Mouse (Mus musculus) liver, embryonic 11.5 days (tissue): Measurements from ENCODE around the gene Arhgef28. TPM values are rescaled to one million over a fixed set of nuclear protein-coding genes. Genes with fewer than 3 reads are reported as not detected.

Source experiments
- ATAC-seq: fragments of 200-750 bp; cut with Nextera tagmentation; replicated peaks from 2 replicates; pipeline ENCODE4 v1.8.0; 2017; ENCODE audit warnings: moderate number of reproducible peaks, mild to moderate bottlenecking, moderate TSS enrichment, moderate library complexity; ENCODE audit not compliant: low FRiP score
- DNase-seq: peaks from one replicate; pipeline ENCODE4 v3.0.0-alpha.2; 2017; ENCODE audit warnings: low spot score
- H3K27ac ChIP-seq: fragments of 300-500 bp; sonication (generic); 2 replicates; pipeline ENCODE4 v1.5.1; 2014; ENCODE audit warnings: mild to moderate bottlenecking, low read depth, low read length, control low read depth
- H3K27me3 ChIP-seq: fragments of 300-500 bp; sonication (generic); replicated peaks from 2 replicates; pipeline ENCODE4 v1.6.1; 2014; ENCODE audit warnings: low read length, mixed read lengths; ENCODE audit not compliant: control insufficient read depth, insufficient read depth
- H3K36me3 ChIP-seq: fragments of 300-500 bp; sonication (generic); 2 replicates; pipeline ENCODE4 v1.6.1; 2014; ENCODE audit warnings: mild to moderate bottlenecking, low read length, moderate library complexity, mixed read lengths; ENCODE audit not compliant: control insufficient read depth, insufficient read depth
- H3K4me1 ChIP-seq: fragments of 300-500 bp; sonication (generic); replicated peaks from 2 replicates; pipeline ENCODE4 v1.6.1; 2014; ENCODE audit warnings: low read length, mixed read lengths; ENCODE audit not compliant: control insufficient read depth, insufficient read depth
- H3K4me2 ChIP-seq: fragments of 300-500 bp; sonication (generic); 2 replicates; pipeline ENCODE4 v1.6.1; 2014; ENCODE audit warnings: mild to moderate bottlenecking, control low read depth, moderate library complexity
- H3K4me3 ChIP-seq: fragments of 300-500 bp; sonication (generic); 2 replicates; pipeline ENCODE4 v1.5.1; 2014; ENCODE audit warnings: low read depth, low read length, control low read depth
- H3K9ac ChIP-seq: fragments of 300-500 bp; sonication (generic); 2 replicates; pipeline ENCODE4 v1.6.1; 2014; ENCODE audit warnings: low read depth, low read length, control low read depth
- H3K9me3 ChIP-seq: fragments of 300-500 bp; sonication (generic); 2 replicates; pipeline ENCODE4 v1.6.1; 2016; ENCODE audit warnings: low read length, inconsistent platforms, mixed read lengths; ENCODE audit not compliant: control insufficient read depth
- WGBS: fragments of 180-500 bp; shearing (Covaris S2); extraction: QIAGEN DNeasy Blood & Tissue Kit; methylation state at CpG from one replicate; pipeline ENCODE4 v1.1.7; 2014; 5-methylcytosine and 5-hydroxymethylcytosine counted together
- polyA plus RNA-seq: library from polyadenylated mRNA; unstranded; fragments of >200 nt; fragmentation: Nextera tagmentation; extraction: Ambion mirVana; gene quantifications from 2 replicates; pipeline ENCODE4 v1.2.1, GENCODE M21; 2014

The Arhgef28 gene
- polyA plus RNA-seq, 1 experiment from 2014 or later = 2.7 TPM

DNA sequence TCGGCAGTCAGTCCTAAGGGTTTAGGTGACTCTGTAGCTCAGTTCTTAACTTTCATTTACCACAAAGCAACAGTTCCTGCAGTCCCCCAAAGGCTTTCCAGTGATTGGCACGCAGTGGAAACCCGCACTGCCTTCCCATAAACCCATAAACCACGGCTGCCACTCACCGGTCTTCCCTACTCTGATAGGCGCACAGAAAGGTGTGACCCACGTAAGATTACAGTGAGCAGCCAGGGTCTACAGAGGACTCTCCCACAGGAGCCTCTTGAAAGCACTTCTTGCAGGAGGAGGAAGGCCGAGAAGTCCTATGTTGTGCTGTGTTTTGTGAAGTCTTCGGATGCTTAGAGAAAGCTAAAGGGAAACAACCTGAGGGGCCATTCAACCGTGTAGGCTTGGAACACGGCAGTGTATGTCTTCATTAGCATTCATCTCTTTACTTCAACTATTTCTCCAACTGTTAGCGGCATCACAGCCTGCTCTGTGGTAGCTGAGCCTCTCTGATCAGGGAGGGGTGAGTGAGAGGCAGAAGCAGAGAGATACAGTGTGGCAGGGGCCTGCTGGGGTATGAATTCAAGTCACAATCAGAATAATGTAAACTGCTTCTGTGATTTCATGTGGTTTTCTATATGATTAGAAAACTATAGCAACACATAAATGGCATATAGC, 189.2 kb downstream of the Arhgef28 start:
- H3K4me2 ChIP-seq = peak overlapping the region; percentile 66
- 29% methylated on average over 12 of the region's 12 CpGs for WGBS
- no peak overlapping the region for H3K27ac ChIP-seq
- H3K27me3 ChIP-seq = peaks cover 13% of the 10 kb centered on the region
- no peaks in the 10 kb centered on the region for H3K4me1 ChIP-seq
- ATAC-seq = no peak
- H3K9ac ChIP-seq = peak overlapping the region; percentile 25; the same call in 1 of the 2 replicates
- H3K4me3 ChIP-seq = peak overlapping the region; percentile 41
- no peaks in the 10 kb centered on the region for H3K36me3 ChIP-seq
- no peak for DNase-seq
- no peaks in the 10 kb centered on the region for H3K9me3 ChIP-seq

DNA sequence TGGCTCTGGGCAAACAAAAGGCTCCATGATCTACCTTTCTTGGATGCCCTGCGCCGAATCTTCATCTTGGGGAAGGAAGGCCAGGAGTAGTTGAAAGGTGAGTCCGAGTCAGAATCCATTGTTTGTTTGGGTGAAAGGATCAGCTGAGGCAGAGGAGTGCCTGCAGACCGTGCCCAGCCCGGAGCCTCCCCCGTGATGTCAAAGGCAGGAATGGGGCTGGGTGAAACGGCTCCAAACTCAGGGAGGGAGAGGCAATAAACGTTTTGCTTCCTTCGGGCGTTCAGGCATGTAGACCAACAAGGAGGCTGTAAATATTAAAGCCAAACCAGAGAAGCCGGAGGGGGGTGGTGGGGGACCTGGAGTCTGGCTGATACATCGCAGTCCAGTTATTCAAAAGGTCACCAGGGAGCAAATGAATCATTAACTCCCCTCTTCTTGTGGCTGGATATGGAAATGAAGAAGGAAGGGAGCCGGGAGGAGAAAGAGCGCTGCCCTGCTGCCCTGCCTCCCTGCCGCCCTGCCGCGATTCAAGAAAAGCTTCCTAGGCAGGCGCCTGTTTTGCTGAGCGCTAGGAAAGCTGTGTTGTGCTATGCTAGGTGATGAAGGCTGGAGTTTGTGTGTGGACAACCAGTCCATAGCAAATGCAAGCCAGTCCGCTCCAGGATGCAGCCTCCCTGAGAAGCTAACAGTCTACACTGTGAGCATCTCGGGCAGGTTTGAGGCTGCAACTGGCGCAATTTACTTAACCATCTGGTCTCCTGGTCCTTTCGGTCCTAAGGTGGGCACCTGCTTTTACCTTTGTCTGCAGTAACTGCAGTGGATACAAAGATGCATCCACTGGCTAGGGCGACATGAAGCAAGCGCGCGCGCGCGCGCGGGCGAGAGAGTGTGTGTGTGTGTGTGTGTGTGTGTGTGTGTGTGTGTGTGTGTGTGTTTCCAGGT, 190.0 kb downstream of the Arhgef28 start:
- DNase-seq (peak; percentile 46), ATAC-seq (no peak)
- Histone ChIP-seq H3K9ac (peak overlapping the region; percentile 25; the same call in 1 of the 2 replicates), H3K4me1 (no peaks in the 10 kb centered on the region), H3K4me2 (peak overlapping the region; percentile 66), H3K36me3 (no peaks in the 10 kb centered on the region), H3K27ac (peak overlapping the region; percentile 43; the same call in 1 of the 2 replicates), H3K27me3 (peaks cover 13% of the 10 kb centered on the region), H3K4me3 (peak overlapping the region; percentile 41), H3K9me3 (no peaks in the 10 kb centered on the region)
- WGBS = 15% methylated on average over 33 of the region's 33 CpGs

DNA sequence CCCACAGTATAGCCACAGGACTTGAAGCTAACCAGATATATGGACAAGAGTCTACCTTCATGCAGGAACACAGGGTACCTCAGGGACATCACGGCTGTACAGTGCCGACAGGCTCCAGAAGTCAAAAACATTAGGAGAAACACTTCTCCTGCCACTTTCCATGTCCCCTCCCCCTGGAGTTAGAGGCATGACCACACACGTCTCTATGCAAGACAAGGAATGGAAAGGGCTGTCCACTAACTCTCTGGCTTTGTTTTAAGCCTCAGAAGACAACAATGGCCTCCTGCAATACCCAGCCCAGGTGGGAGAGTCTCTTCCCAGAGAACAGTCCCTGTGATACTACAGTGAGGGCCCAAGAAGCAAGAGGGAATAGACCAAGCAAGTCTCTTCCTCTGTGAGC, 191.3 kb downstream of the Arhgef28 start:
- 68% methylated on average over 3 of the region's 3 CpGs for WGBS
- Histone ChIP-seq H3K36me3 (no peaks in the 10 kb centered on the region), H3K9ac (no peak overlapping the region), H3K4me1 (no peaks in the 10 kb centered on the region), H3K27ac (no peak overlapping the region), H3K27me3 (peaks cover 13% of the 10 kb centered on the region), H3K9me3 (no peaks in the 10 kb centered on the region), H3K4me2 (no peak overlapping the region), H3K4me3 (no peak overlapping the region)
- DNase-seq (no peak), ATAC-seq (no peak)

DNA sequence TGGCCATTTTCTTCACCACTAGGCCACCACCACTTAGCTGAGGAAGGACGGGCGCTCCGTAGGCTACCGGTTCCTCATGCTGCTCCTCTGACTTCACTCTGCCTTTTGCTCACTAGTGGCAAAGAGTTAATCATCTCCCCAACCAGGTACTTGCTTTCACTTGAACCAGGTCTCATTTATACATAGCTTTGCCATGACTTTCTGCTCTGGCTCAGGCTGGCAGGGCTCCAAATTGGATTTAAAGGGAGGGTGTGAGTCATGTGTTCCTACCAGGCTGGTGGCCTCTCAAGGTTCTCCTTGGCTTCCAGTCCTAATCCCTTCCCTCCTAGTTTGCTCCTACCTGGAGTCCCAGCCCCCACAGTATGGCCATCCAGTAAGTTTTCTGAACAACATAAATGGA, 192.5 kb downstream of the Arhgef28 start:
- no peak overlapping the region for H3K4me2 ChIP-seq
- H3K4me3 ChIP-seq = no peak overlapping the region
- no peak overlapping the region for H3K9ac ChIP-seq
- H3K27me3 ChIP-seq = peaks cover 13% of the 10 kb centered on the region
- no peaks in the 10 kb centered on the region for H3K9me3 ChIP-seq
- no peak for ATAC-seq
- WGBS = 91% methylated on average over 4 of the region's 4 CpGs
- no peaks in the 10 kb centered on the region for H3K4me1 ChIP-seq
- no peaks in the 10 kb centered on the region for H3K36me3 ChIP-seq
- H3K27ac ChIP-seq = no peak overlapping the region
- DNase-seq = no peak

DNA sequence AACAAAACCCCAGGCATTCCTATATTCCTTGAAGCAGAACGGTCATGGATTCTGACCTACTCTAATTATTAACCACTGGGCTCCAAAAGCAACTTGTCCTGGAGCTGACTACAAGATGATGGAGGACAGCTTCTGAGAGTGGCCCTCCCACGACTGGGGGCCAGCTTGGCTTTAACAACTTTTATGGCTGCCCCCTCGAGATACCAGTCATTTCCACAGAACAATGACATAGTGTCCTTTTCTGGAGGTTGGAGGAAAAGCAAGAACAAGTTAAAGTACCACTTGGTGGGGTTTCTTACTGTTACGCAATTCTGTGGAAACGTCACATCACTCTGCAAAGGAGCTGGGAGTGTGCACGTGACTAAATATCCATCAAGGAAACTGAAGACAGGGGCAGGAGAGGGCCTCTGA, 194.3 kb downstream of the Arhgef28 start:
- 54% methylated on average over 6 of the region's 6 CpGs for WGBS
- H3K27me3 ChIP-seq = peaks cover 9% of the 10 kb centered on the region
- no peaks in the 10 kb centered on the region for H3K36me3 ChIP-seq
- H3K27ac ChIP-seq = no peak overlapping the region
- H3K4me2 ChIP-seq = no peak overlapping the region
- no peak overlapping the region for H3K4me3 ChIP-seq
- ATAC-seq (no peak), DNase-seq (no peak)
- H3K9me3 ChIP-seq = no peaks in the 10 kb centered on the region
- H3K4me1 ChIP-seq = no peaks in the 10 kb centered on the region
- no peak overlapping the region for H3K9ac ChIP-seq

DNA sequence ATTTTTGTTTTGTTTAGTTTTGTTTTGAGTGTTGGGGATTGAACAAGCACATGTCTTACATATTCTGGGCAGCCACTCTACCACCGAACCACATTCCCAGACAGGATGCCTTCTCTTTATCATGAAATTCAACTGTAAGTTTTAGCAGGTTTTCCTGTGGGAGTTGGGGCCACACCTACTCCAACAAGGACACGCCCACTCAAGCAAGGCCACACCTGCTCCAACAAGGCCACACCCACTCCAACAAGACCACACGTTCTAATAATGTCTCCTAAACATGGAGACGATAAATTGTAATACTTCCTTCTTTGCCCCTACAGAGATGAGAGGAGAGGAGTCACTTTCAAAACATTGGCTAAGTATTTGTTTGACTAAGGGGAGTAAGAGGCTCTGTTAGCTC, 197.2 kb downstream of the Arhgef28 start:
- H3K36me3 ChIP-seq = no peaks in the 10 kb centered on the region
- H3K27me3 ChIP-seq = no peaks in the 10 kb centered on the region
- no peaks in the 10 kb centered on the region for H3K4me1 ChIP-seq

DNA sequence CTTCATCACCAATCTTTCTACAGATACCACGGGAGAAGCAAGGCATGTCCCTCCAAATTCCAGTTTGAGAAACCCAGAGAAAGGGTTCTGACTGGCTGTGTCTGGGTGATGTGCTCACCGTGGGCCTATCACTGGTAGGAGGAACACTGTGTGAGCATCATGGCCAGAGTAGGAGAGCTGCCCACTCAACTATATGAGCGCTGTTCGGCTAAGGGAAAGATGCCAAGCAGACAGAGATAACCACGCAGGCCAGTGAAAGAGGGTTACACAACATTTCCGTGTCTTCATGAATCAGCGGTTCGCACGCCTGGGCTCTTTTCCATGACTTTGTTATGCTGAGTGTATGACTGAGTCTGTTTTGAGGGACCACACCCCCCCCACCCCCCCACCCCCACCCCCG, 197.7 kb downstream of the Arhgef28 start:
- no peak overlapping the region for H3K4me2 ChIP-seq
- H3K9me3 ChIP-seq = no peaks in the 10 kb centered on the region
- no peak overlapping the region for H3K9ac ChIP-seq
- WGBS = 85% methylated on average over 10 of the region's 10 CpGs
- ATAC-seq (no peak), DNase-seq (no peak)
- no peak overlapping the region for H3K27ac ChIP-seq
- H3K27me3 ChIP-seq = no peaks in the 10 kb centered on the region
- no peaks in the 10 kb centered on the region for H3K36me3 ChIP-seq
- H3K4me3 ChIP-seq = no peak overlapping the region
- H3K4me1 ChIP-seq = no peaks in the 10 kb centered on the region

More for the DNA sequence above, 197.2 kb downstream of the Arhgef28 start:
- H3K9ac ChIP-seq = no peak overlapping the region
- no peak overlapping the region for H3K4me2 ChIP-seq
- H3K4me3 ChIP-seq = no peak overlapping the region
- no peak for DNase-seq
- no peaks in the 10 kb centered on the region for H3K9me3 ChIP-seq
- 57% methylated on average over 4 of the region's 4 CpGs for WGBS
- no peak overlapping the region for H3K27ac ChIP-seq
- no peak for ATAC-seq

DNA sequence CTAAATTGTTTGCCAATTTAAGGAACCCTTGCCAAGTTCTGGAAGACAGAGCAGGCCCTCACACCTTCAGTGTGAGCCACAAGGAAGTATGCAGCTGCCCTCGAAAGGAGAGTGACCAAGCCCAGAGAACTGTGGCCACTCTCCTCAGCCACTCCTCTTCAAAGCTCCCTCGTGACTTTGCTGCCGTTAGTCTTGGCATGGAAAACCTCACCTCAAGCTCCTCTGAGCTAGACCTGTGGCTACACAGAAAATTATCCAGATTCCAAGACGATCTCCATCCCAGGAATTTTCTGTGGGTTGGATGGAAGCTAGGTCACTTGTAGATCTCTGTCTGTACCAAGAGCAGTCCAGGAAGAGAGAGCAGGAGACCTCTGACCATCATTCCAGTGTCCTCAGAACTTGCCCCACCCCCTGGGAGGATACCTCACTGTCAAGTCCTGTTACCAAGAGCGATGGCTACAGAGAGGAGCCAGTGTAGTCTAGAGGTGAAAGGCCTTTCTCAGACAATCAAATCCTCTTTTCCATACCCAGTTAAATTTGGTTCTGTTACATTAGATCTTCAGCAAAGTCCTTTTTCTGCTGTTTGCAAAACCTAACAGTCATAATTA, 200.5 kb downstream of the Arhgef28 start:
- no peak overlapping the region for H3K4me2 ChIP-seq
- 72% methylated on average over 5 of the region's 5 CpGs for WGBS
- no peak overlapping the region for H3K4me3 ChIP-seq
- H3K27me3 ChIP-seq = no peaks in the 10 kb centered on the region
- H3K9me3 ChIP-seq = no peaks in the 10 kb centered on the region
- DNase-seq (no peak), ATAC-seq (no peak)
- H3K9ac ChIP-seq = no peak overlapping the region
- no peaks in the 10 kb centered on the region for H3K36me3 ChIP-seq
- H3K4me1 ChIP-seq = no peaks in the 10 kb centered on the region
- H3K27ac ChIP-seq = no peak overlapping the region
